Mouse (Mus musculus) hindbrain, embryonic 13.5 days (tissue): ENCODE data around the gene Nat8f5. TPM values are rescaled to one million over a fixed set of nuclear protein-coding genes. Genes with fewer than 3 reads are reported as not detected.

Experiments used
- microRNA-seq: library from miRNA; unstranded; fragments of <30 nt; microRNA quantifications from one replicate; pipeline ENCODE4, GENCODE M21; 2016
- polyA plus RNA-seq: library from polyadenylated mRNA; unstranded; fragments of >200 nt; fragmentation: Nextera tagmentation; extraction: Ambion mirVana; gene quantifications from 2 replicates; pipeline ENCODE4 v1.2.1, GENCODE M21; 2015

Nat8f5 gene
- polyA plus RNA-seq, 1 experiment from 2014 or later = 0.29 TPM

Small RNA genes within 50 kb of the gene (microRNA-seq; reads per million reads assigned to microRNA genes)
- not detected for gene Mir6375

Other genes with a start within 250 kb of the Nat8f5 start
- 5.8 and 6.1 TPM in 2 replicates for gene Alms1, start 233.4 kb downstream of the Nat8f5 start, polyA plus RNA-seq
- 0.09 TPM in 1 of 2 replicates, not detected in the other for gene Nat8f7, start 107.8 kb downstream of the Nat8f5 start, polyA plus RNA-seq
- gene Nat8f3, start 55.2 kb downstream of the Nat8f5 start, polyA plus RNA-seq = 0.40 and 0.44 TPM in 2 replicates
- gene Nat8f6, start within 50 bp of the Nat8f5 start, polyA plus RNA-seq = not detected in 2 replicates
- gene Nat8, start 11.1 kb upstream of the Nat8f5 start, polyA plus RNA-seq = not detected in 2 replicates
- not detected in 2 replicates for gene Nat8f2, start 48.2 kb upstream of the Nat8f5 start, polyA plus RNA-seq
- 6.8 and 6.9 TPM in 2 replicates for gene Nat8f4, start 83.9 kb upstream of the Nat8f5 start, polyA plus RNA-seq
- 50.0 and 55.5 TPM in 2 replicates for gene Tprkb, start 90.9 kb upstream of the Nat8f5 start, polyA plus RNA-seq
- gene Nat8f1, start 94.7 kb upstream of the Nat8f5 start, polyA plus RNA-seq = 16.0 and 20.0 TPM in 2 replicates
- 49.9 and 53.4 TPM in 2 replicates for gene Dusp11, start 140.7 kb upstream of the Nat8f5 start, polyA plus RNA-seq
- not detected in 2 replicates for gene Figla, start 195.2 kb upstream of the Nat8f5 start, polyA plus RNA-seq
- gene Add2, start 207.7 kb upstream of the Nat8f5 start, polyA plus RNA-seq = 173 and 185 TPM in 2 replicates